Mouse (Mus musculus): Measurements from ENCODE around the gene Patj.

- TF ChIP-seq POLR2A (IDR thresholded peaks at IDR 0.05; ENCODE audit: borderline replicate concordance, insufficient read depth, low read length) (no peak), CTCF (IDR thresholded peaks at IDR 0.05; ENCODE audit: borderline replicate concordance, insufficient read depth, low read depth, low read length) (no peak)
Measured at GRCm38 (mm10) chr4:98693465-98694185, 298.0 kb downstream of the Patj start.
